Mouse (Mus musculus): Measurements from ENCODE around the gene Snrpd3.
"Not testable (repeated sequence)": the region's sequence is repeated elsewhere in the genome, so short reads cannot be mapped to it uniquely, and the experiment has no call there.

Gene Snrpd3

GRCm38 (mm10) chr10:75501641-75502040, 15.7 kb upstream of the Snrpd3 start:
- no peak for DNase-seq

- no peak for DNase-seq
These were observed 13.7 kb upstream of the Snrpd3 start for GRCm38 (mm10) chr10:75503692-75504091.

GRCm38 (mm10) chr10:75504234-75505129, 12.9 kb upstream of the Snrpd3 start:
- no peak for DNase-seq

GRCm38 (mm10) chr10:75505130-75505495, 12.2 kb upstream of the Snrpd3 start:
- no peak for DNase-seq

- DNase-seq: not testable (repeated sequence)
These were observed 11.4 kb upstream of the Snrpd3 start for GRCm38 (mm10) chr10:75505928-75506327.

GRCm38 (mm10) chr10:75510446-75510845, 6.9 kb upstream of the Snrpd3 start:
- DNase-seq: no peak

GRCm38 (mm10) chr10:75511060-75511459, 6.3 kb upstream of the Snrpd3 start:
- no peak for DNase-seq

GRCm38 (mm10) chr10:75511897-75512296, 5.5 kb upstream of the Snrpd3 start:
- DNase-seq: no peak

- no peak for DNase-seq
These were observed 4.6 kb upstream of the Snrpd3 start for GRCm38 (mm10) chr10:75512796-75513195.

GRCm38 (mm10) chr10:75513306-75514067, 3.9 kb upstream of the Snrpd3 start:
- no peak for DNase-seq

- no peak for DNase-seq
These were observed 3.0 kb upstream of the Snrpd3 start for GRCm38 (mm10) chr10:75514361-75514760.

GRCm38 (mm10) chr10:75515216-75516037, 1.9 kb upstream of the Snrpd3 start:
- no peak for DNase-seq

GRCm38 (mm10) chr10:75516038-75516723, 1.2 kb upstream of the Snrpd3 start:
- peak in 1 of 2 experiments; percentile 30 for DNase-seq

- DNase-seq: no peak
These were observed 653 bp upstream of the Snrpd3 start for GRCm38 (mm10) chr10:75516724-75517072.

- peak; percentile 90 to 96 for DNase-seq
These were observed 400 bp downstream of the Snrpd3 start, which contains the start of gene Gucd1 for GRCm38 (mm10) chr10:75517758-75518143. Gucd1 (minus strand) TSS chr10:75517972.

GRCm38 (mm10) chr10:75520581-75520980, 3.2 kb downstream of the Snrpd3 start:
- no peak for DNase-seq

GRCm38 (mm10) chr10:75521643-75522042, 4.3 kb downstream of the Snrpd3 start:
- DNase-seq: no peak

GRCm38 (mm10) chr10:75525450-75525849, 8.1 kb downstream of the Snrpd3 start:
- not testable (repeated sequence) for DNase-seq

- no peak for DNase-seq
These were observed 13.0 kb downstream of the Snrpd3 start for GRCm38 (mm10) chr10:75530322-75530721.

- no peak for DNase-seq
These were observed 14.3 kb downstream of the Snrpd3 start for GRCm38 (mm10) chr10:75531532-75532090.

GRCm38 (mm10) chr10:75534216-75534615, 16.9 kb downstream of the Snrpd3 start:
- DNase-seq: no peak

- no peak for DNase-seq
These were observed 17.6 kb downstream of the Snrpd3 start for GRCm38 (mm10) chr10:75534934-75535333.
